Mouse (Mus musculus): Measurements from ENCODE around the gene Il17d. TPM values are rescaled to one million over a fixed set of nuclear protein-coding genes. Genes with fewer than 3 reads are reported as not detected.

The Il17d gene
- polyA plus RNA-seq, 1 experiment: 16.4 TPM

DNA sequence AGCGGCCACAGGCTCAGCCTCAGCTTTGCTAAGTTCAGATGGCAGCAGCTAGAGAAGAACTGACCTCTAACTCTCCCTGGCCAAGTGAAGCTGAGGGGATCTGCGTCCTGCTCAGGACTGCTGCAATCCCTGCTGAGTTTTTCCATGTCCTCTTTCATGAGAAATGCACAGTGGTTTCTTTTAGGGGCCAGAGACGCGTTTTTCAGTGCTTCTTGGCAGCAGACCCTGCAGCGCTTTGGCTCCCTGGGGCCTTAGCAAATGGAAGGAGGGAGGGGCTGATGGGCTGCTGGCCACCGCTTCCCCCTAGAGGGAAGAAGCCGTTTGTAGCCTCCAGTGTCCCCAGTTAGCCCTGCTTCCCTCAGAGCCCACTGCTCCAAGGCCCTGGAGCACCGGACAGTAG, 10.4 kb downstream of the Il17d start:
- no peaks in the 10 kb centered on the region for H3K27me3 ChIP-seq (ENCODE audit: control insufficient read depth, insufficient read depth, low read length)
- peaks cover 2% of the 10 kb centered on the region; the same call in 1 of the 2 replicates for H3K4me1 ChIP-seq (ENCODE audit: control insufficient read depth, insufficient read depth, low read length)
- no peaks in the 10 kb centered on the region for H3K36me3 ChIP-seq (ENCODE audit: control insufficient read depth, insufficient read depth, low read length)
- TF ChIP-seq POLR2A (IDR thresholded peaks at IDR 0.05; ENCODE audit: control insufficient read depth, low read depth, low read length): no peak
- TF ChIP-seq CTCF (IDR thresholded peaks at IDR 0.05; ENCODE audit: control insufficient read depth, insufficient read depth, insufficient replicate concordance, low read depth, low read length): no peak
- H3K4me3 ChIP-seq (ENCODE audit: control insufficient read depth, low read depth, low read length): no peak overlapping the region
- H3K27ac ChIP-seq (ENCODE audit: control insufficient read depth, insufficient read depth, low read depth, low read length): no peak overlapping the region

DNA sequence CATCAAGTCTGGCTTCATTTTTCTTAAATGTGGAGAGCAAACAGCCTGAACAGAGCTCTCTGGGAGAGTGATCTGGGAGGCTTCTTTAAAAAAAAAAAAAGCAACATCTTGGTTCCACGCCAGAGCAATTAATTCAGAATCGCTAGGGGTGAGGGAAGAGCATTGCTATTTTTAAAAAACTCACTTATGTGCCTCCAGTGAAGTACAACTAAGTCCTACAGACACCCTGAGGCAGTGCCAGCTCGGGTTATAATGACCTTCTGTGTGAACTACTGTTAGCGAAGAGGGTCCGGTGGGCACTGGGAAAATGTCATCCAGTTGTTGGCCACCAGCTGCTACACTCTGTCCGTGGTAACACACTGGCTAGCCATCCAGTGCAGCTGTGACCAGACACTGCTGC, 11.1 kb downstream of the Il17d start:
- Histone ChIP-seq H3K4me1 (ENCODE audit: control insufficient read depth, insufficient read depth, low read length) (peaks cover 2% of the 10 kb centered on the region; the same call in 1 of the 2 replicates), H3K27ac (ENCODE audit: control insufficient read depth, insufficient read depth, low read depth, low read length) (no peak overlapping the region), H3K36me3 (ENCODE audit: control insufficient read depth, insufficient read depth, low read length) (no peaks in the 10 kb centered on the region), H3K4me3 (ENCODE audit: control insufficient read depth, low read depth, low read length) (no peak overlapping the region), H3K27me3 (ENCODE audit: control insufficient read depth, insufficient read depth, low read length) (no peaks in the 10 kb centered on the region)
- TF ChIP-seq CTCF (IDR thresholded peaks at IDR 0.05; ENCODE audit: control insufficient read depth, insufficient read depth, insufficient replicate concordance, low read depth, low read length) (no peak), POLR2A (IDR thresholded peaks at IDR 0.05; ENCODE audit: control insufficient read depth, low read depth, low read length) (no peak)

DNA sequence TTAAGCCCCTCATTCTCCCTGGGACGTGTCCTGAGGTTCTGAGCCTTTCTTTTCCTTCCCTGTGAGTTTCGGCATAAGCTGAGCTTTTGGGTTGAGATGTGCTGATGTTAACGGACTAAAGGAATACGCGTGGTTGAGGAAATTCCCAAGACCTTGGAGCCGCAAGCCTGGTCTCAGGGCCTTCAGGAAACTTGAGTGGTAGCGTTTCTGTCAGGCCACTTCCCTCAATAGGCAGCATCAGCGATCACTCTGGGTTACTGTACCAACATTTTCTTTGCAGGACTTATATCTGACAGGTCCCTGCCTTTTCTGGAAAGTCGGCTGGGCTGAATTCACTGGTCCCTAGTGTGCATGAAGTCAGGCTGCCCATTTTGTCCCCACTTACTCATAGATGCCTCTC, 12.2 kb downstream of the Il17d start:
- TF ChIP-seq POLR2A (IDR thresholded peaks at IDR 0.05; ENCODE audit: control insufficient read depth, low read depth, low read length) (no peak), CTCF (IDR thresholded peaks at IDR 0.05; ENCODE audit: control insufficient read depth, insufficient read depth, insufficient replicate concordance, low read depth, low read length) (no peak)
- no peak overlapping the region for H3K27ac ChIP-seq (ENCODE audit: control insufficient read depth, insufficient read depth, low read depth, low read length)
- H3K4me3 ChIP-seq (ENCODE audit: control insufficient read depth, low read depth, low read length): peak overlapping the region; percentile 46
- H3K36me3 ChIP-seq (ENCODE audit: control insufficient read depth, insufficient read depth, low read length): no peaks in the 10 kb centered on the region
- no peaks in the 10 kb centered on the region for H3K27me3 ChIP-seq (ENCODE audit: control insufficient read depth, insufficient read depth, low read length)
- peaks cover 2% of the 10 kb centered on the region; the same call in 1 of the 2 replicates for H3K4me1 ChIP-seq (ENCODE audit: control insufficient read depth, insufficient read depth, low read length)

DNA sequence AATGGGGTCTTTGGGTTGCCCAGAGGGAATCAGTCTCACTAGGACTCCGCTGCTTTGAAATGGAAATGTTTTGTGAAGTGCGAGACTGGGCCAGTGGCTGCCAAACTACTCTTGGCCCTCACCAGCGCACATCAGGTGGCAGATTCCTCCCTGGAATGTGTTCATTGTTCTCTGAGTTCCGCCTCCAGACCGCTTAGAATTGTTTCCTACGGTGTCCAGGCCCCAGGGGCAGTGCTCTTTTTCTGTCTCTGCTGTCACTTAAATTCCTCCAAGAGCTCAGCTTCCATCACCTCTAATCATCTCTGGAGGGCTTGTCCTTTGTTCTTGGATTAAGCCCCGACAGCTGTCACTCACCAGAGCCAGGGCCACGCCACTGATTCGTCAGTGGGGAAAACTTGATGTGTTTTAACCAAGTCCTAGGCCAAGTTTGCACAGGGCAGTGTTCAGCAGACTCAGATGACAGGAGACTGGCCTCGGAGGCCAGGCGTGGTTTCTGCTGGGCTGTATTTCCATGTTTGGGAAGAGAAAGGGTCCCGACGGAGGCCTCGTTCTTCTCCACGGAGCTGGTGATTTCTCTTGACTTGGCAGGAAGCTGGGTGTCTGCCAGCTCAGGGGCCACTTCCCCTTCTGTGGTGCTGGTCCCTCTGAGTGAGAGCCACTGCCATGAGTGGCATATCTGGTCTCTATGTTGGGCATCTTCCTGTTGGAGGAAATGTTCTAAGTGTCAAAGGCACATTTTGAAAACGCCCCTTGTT, 12.9 kb downstream of the Il17d start:
- H3K27ac ChIP-seq (ENCODE audit: control insufficient read depth, insufficient read depth, low read depth, low read length): no peak overlapping the region
- no peaks in the 10 kb centered on the region for H3K27me3 ChIP-seq (ENCODE audit: control insufficient read depth, insufficient read depth, low read length)
- H3K4me3 ChIP-seq (ENCODE audit: control insufficient read depth, low read depth, low read length): peak overlapping the region; percentile 46

DNA sequence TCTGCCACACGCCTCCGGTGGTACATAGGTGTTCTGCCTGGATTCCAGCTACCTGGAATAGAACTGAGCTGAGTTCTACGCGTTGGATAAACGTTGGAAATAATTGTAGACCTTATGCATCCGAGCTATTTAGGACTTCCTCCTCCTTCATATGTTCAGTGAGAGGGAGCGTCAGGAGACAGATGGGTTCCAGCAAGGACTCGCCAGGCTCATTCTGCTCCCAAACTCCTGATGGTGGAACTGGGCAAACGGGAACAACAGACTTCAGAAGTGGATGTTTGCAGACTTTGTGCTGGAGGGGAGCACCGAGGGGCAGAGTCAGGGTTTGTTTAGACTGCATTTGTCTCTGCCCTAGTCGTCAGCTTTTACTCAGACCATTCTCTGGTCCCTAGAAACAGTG, 16.1 kb downstream of the Il17d start:
- no peak overlapping the region for H3K27ac ChIP-seq (ENCODE audit: control insufficient read depth, insufficient read depth, low read depth, low read length)
- no peak for TF ChIP-seq CTCF (IDR thresholded peaks at IDR 0.05; ENCODE audit: control insufficient read depth, insufficient read depth, insufficient replicate concordance, low read depth, low read length)
- no peak for TF ChIP-seq POLR2A (IDR thresholded peaks at IDR 0.05; ENCODE audit: control insufficient read depth, low read depth, low read length)
- no peak overlapping the region for H3K4me3 ChIP-seq (ENCODE audit: control insufficient read depth, low read depth, low read length)
- no peaks in the 10 kb centered on the region for H3K27me3 ChIP-seq (ENCODE audit: control insufficient read depth, insufficient read depth, low read length)
- H3K36me3 ChIP-seq (ENCODE audit: control insufficient read depth, insufficient read depth, low read length): no peaks in the 10 kb centered on the region
- peaks cover 2% of the 10 kb centered on the region; the same call in 1 of the 2 replicates for H3K4me1 ChIP-seq (ENCODE audit: control insufficient read depth, insufficient read depth, low read length)

More for the DNA sequence above, 12.9 kb downstream of the Il17d start:
- Histone ChIP-seq H3K36me3 (ENCODE audit: control insufficient read depth, insufficient read depth, low read length) (no peaks in the 10 kb centered on the region), H3K4me1 (ENCODE audit: control insufficient read depth, insufficient read depth, low read length) (peaks cover 2% of the 10 kb centered on the region; the same call in 1 of the 2 replicates)
- TF ChIP-seq CTCF (IDR thresholded peaks at IDR 0.05; ENCODE audit: control insufficient read depth, insufficient read depth, insufficient replicate concordance, low read depth, low read length): no peak
- TF ChIP-seq POLR2A (IDR thresholded peaks at IDR 0.05; ENCODE audit: control insufficient read depth, low read depth, low read length): peak; percentile 65; the same call in 1 of the 2 replicates

DNA sequence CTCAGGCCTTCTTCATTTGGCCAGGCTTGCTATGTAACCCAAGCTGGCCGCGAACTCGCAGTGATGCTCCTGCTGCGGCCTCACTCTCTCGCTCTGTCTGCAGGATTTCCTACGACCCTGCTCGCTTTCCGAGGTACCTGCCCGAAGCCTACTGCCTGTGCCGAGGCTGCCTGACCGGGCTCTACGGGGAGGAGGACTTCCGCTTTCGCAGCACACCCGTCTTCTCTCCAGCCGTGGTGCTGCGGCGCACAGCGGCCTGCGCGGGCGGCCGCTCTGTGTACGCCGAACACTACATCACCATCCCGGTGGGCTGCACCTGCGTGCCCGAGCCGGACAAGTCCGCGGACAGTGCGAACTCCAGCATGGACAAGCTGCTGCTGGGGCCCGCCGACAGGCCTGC, 17.7 kb downstream of the Il17d start:
- no peak overlapping the region for H3K27ac ChIP-seq (ENCODE audit: control insufficient read depth, insufficient read depth, low read depth, low read length)
- peaks cover 5% of the 10 kb centered on the region for H3K4me1 ChIP-seq (ENCODE audit: control insufficient read depth, insufficient read depth, low read length)
- peak overlapping the region; percentile 60 for H3K4me3 ChIP-seq (ENCODE audit: control insufficient read depth, low read depth, low read length)
- no peaks in the 10 kb centered on the region for H3K27me3 ChIP-seq (ENCODE audit: control insufficient read depth, insufficient read depth, low read length)
- TF ChIP-seq POLR2A (IDR thresholded peaks at IDR 0.05; ENCODE audit: control insufficient read depth, low read depth, low read length) (no peak), CTCF (IDR thresholded peaks at IDR 0.05; ENCODE audit: control insufficient read depth, insufficient read depth, insufficient replicate concordance, low read depth, low read length) (no peak)
- no peaks in the 10 kb centered on the region for H3K36me3 ChIP-seq (ENCODE audit: control insufficient read depth, insufficient read depth, low read length)

DNA sequence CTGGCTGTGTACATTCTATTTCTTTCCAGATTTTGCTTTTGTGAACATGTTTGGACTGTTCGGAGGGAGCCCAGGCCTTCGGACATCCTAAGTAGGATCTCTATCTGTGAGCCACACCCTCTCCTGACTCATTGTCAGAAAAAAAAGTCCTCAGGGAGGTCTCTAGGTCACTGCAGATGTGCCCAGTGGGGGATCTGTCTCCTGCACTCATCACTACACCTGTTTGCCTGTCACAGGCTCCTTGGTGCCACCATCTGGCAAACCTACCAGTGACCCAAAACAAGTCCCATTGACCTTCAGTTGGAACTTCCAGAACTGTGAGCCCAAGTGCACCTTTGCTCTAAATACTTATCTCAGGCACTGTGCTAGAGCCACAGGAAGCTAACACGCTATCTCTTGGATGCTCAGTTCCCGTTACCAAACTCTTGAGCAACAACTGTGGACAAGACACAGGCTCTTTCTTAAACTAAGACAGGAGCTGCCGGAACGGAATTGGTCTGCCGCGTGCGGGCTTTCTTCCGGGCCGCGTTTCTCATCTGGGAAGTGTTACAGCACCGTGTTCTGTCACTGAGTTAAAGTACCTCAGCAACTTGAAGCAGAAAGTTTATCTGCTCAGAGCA, 19.0 kb downstream of the Il17d start:
- TF ChIP-seq POLR2A (IDR thresholded peaks at IDR 0.05; ENCODE audit: control insufficient read depth, low read depth, low read length) (no peak), CTCF (IDR thresholded peaks at IDR 0.05; ENCODE audit: control insufficient read depth, insufficient read depth, insufficient replicate concordance, low read depth, low read length) (no peak)
- H3K27ac ChIP-seq (ENCODE audit: control insufficient read depth, insufficient read depth, low read depth, low read length): no peak overlapping the region
- H3K27me3 ChIP-seq (ENCODE audit: control insufficient read depth, insufficient read depth, low read length): no peaks in the 10 kb centered on the region
- peaks cover 8% of the 10 kb centered on the region for H3K4me1 ChIP-seq (ENCODE audit: control insufficient read depth, insufficient read depth, low read length)
- no peaks in the 10 kb centered on the region for H3K36me3 ChIP-seq (ENCODE audit: control insufficient read depth, insufficient read depth, low read length)
- H3K4me3 ChIP-seq (ENCODE audit: control insufficient read depth, low read depth, low read length): no peak overlapping the region
